Mouse (Mus musculus): ENCODE measurements at regions not wholly inside any gene's neighbourhood (a gene's known extent, or its start where the extent isn't known, plus 50 kb on each side); places are given as distances from the start of the nearest gene placed in this dataset.

DNA sequence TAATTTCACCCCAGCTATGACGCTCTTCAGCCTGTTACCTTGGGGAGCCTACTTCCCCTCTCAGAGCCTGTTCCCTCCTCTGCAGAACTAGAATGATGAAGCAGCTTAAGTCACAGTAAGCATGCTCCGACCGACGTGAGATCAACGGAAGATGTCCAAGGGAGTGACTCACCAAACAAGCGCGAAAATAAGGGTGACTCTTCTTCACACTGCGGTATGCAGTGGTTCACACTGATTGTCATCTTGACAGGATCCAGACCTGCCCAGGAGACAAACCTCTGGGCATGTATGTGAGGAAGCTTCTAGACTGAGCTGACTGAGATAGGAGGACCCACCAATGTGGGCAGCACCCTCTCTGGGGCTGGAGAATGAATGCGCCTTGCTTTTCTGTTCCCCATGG, 116.3 kb upstream of the Tpm1 start:
- Histone ChIP-seq H3K9me3 (peaks cover 39% of the 10 kb centered on the region), H3K4me1 (no peaks in the 10 kb centered on the region), H3K36me3 (replicated peaks; ENCODE audit: low read length) (no peaks in the 10 kb centered on the region), H3K27me3 (replicated peaks) (peaks cover 9% of the 10 kb centered on the region), H3K4me3 (replicated peaks) (no peak overlapping the region)
- TF ChIP-seq FLI1 (IDR thresholded peaks at IDR 0.05; ENCODE audit: low read length) (no peak), GATA1 (IDR thresholded peaks at IDR 0.05; ENCODE audit: borderline replicate concordance, low read length) (no peak)

DNA sequence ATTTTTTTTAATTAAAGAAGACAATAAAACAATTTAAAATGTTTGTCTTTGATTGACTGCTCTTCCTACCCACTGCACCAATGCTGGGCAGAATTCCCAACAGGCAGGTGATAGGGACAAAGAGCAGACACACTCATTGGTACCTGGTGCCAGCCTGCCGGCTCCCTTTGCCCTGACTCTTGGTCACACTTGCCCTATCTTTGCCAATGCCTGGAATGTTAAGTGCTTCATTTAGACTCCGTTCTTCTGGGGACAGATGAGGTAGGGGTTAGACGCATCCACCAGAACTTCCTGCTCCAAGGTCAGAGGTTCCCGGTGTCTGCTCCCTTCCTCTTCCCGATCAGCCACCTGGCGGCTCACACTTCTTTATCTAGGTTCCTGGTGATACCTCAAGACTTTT, 114.5 kb upstream of the Tpm1 start:
- no peaks in the 10 kb centered on the region for H3K36me3 ChIP-seq (replicated peaks; ENCODE audit: low read length)
- no peak overlapping the region for H3K4me3 ChIP-seq (replicated peaks)
- H3K27me3 ChIP-seq (replicated peaks) = peaks cover 10% of the 10 kb centered on the region
- H3K4me1 ChIP-seq = no peaks in the 10 kb centered on the region
- TF ChIP-seq GATA1 (IDR thresholded peaks at IDR 0.05; ENCODE audit: borderline replicate concordance, low read length) = no peak
- TF ChIP-seq FLI1 (IDR thresholded peaks at IDR 0.05; ENCODE audit: low read length) = no peak
- peaks cover 34% of the 10 kb centered on the region for H3K9me3 ChIP-seq

DNA sequence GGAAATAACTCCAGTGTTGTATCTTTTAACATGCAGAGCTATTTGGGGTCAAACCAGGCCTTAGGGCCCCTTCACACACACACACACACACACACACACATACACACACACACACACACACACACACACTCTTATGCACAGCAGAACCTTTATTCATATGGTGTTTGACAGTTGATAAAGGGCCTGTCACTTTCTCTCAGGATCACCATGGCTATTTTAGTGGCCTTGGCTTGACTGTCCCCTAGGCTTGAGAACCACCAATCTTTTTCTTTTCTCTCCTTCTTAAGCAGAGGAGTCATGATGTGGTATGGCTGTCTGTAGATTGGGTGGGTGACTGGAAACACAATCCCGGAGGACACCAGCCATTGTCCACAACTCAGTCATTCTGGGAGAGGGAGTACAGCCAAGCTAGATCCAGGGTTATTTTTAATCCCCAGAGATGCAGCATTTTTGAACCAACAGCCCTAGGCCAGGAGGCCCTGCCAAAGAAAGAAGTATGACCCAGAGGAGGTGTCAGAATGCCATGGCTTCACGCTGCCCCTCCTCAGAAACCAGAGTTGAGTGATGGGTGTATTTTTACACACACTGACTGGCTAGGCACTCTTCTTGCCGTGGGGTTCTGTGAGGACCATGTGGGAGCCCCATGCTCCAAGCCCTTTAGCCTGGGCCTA, 111.7 kb upstream of the Tpm1 start:
- H3K9me3 ChIP-seq = peaks cover 29% of the 10 kb centered on the region
- H3K4me3 ChIP-seq (replicated peaks) = no peak overlapping the region
- peaks cover 9% of the 10 kb centered on the region for H3K4me1 ChIP-seq
- no peak for TF ChIP-seq FLI1 (IDR thresholded peaks at IDR 0.05; ENCODE audit: low read length)
- TF ChIP-seq GATA1 (IDR thresholded peaks at IDR 0.05; ENCODE audit: borderline replicate concordance, low read length) = no peak
- H3K36me3 ChIP-seq (replicated peaks; ENCODE audit: low read length) = no peaks in the 10 kb centered on the region
- peaks cover 11% of the 10 kb centered on the region for H3K27me3 ChIP-seq (replicated peaks)

DNA sequence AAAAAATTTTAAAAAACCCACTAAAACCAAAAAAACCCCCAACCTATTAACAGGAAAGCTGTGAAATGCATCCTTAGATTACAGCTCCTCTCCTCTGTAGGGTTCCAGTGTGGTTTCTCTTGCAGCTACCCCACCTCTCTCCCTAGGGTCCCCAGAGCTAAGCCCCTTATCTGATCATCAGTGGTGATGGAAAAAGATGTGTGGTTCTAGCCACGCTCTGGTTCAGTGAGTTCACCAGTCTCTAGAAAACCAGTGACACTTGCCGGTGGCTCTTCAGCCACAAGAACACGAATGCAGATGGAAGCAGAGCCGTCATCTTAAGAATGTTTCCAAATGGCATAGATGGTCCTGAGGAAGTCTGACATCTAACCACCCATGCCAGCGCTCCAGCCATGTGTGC, 111.1 kb upstream of the Tpm1 start:
- TF ChIP-seq GATA1 (IDR thresholded peaks at IDR 0.05; ENCODE audit: borderline replicate concordance, low read length) (no peak), FLI1 (IDR thresholded peaks at IDR 0.05; ENCODE audit: low read length) (no peak)
- Histone ChIP-seq H3K9me3 (peaks cover 25% of the 10 kb centered on the region), H3K27me3 (replicated peaks) (peaks cover 8% of the 10 kb centered on the region), H3K4me3 (replicated peaks) (no peak overlapping the region), H3K36me3 (replicated peaks; ENCODE audit: low read length) (no peaks in the 10 kb centered on the region), H3K4me1 (peaks cover 9% of the 10 kb centered on the region)

DNA sequence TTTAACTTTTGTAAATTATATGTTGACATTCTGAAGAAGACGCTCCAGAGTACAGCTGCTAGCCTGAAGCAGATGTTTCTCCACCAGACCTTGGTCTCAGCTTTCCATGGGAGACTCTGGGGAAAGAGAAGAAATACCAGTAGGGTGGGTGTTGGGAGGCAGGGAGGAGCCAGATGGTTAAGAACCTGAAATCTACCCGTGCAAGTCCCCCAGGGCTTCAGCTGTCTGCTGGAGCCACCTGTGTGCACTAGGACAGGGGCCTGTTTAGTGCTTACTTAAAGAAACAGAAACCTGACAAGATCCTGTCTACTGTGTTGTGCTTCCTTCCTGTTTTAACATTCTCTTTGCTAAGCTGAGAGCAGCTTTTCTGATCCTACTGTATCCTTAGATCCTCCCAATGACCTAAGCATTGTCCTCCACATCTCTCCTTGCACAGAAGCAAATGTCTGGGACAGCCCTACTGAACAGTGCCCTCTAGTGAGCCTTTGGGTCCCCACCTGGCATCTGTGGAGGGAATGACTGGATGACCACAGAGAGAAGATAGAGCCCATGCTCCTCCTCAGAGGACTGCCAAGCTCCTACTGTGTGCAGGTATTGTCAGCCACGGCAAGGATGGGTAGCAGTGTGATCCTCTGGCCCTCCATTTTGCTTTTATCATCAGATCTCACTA, 107.5 kb upstream of the Tpm1 start:
- H3K4me1 ChIP-seq = peaks cover 39% of the 10 kb centered on the region

GRCm38 (mm10) chr9:67154062-67154461, 104.9 kb upstream of the Tpm1 start:
- Histone ChIP-seq H3K4me1 (peaks cover 40% of the 10 kb centered on the region), H3K9me3 (0 out of 2 replicates have a peak, but pooled peaks cover under 1% of the 10 kb centered on the region), H3K36me3 (replicated peaks; ENCODE audit: low read length) (no peaks in the 10 kb centered on the region), H3K4me3 (replicated peaks) (no peak overlapping the region), H3K27me3 (replicated peaks) (peaks cover 12% of the 10 kb centered on the region)
- TF ChIP-seq FLI1 (IDR thresholded peaks at IDR 0.05; ENCODE audit: low read length) (no peak), GATA1 (IDR thresholded peaks at IDR 0.05; ENCODE audit: borderline replicate concordance, low read length) (no peak)

More for the DNA sequence above, 107.5 kb upstream of the Tpm1 start:
- Histone ChIP-seq H3K27me3 (replicated peaks) (peaks cover 17% of the 10 kb centered on the region), H3K4me3 (replicated peaks) (peak overlapping the region; percentile 40), H3K9me3 (peaks cover 19% of the 10 kb centered on the region), H3K36me3 (replicated peaks; ENCODE audit: low read length) (no peaks in the 10 kb centered on the region)
- TF ChIP-seq FLI1 (IDR thresholded peaks at IDR 0.05; ENCODE audit: low read length) = no peak

- TF ChIP-seq FLI1 (IDR thresholded peaks at IDR 0.05; ENCODE audit: low read length) (no peak), GATA1 (IDR thresholded peaks at IDR 0.05; ENCODE audit: borderline replicate concordance, low read length) (no peak)
- Histone ChIP-seq H3K4me3 (replicated peaks) (no peak overlapping the region), H3K36me3 (replicated peaks; ENCODE audit: low read length) (no peaks in the 10 kb centered on the region), H3K27me3 (replicated peaks) (peaks cover 11% of the 10 kb centered on the region), H3K4me1 (peaks cover 40% of the 10 kb centered on the region), H3K9me3 (no peaks in the 10 kb centered on the region)
These were observed 104.1 kb upstream of the Tpm1 start for GRCm38 (mm10) chr9:67153333-67153732.

GRCm38 (mm10) chr9:67147656-67148055, 98.5 kb upstream of the Tpm1 start:
- Histone ChIP-seq H3K4me1 (peaks cover 10% of the 10 kb centered on the region), H3K36me3 (replicated peaks; ENCODE audit: low read length) (no peaks in the 10 kb centered on the region), H3K27me3 (replicated peaks) (peaks cover 22% of the 10 kb centered on the region), H3K4me3 (replicated peaks) (no peak overlapping the region), H3K9me3 (no peaks in the 10 kb centered on the region)
- TF ChIP-seq FLI1 (IDR thresholded peaks at IDR 0.05; ENCODE audit: low read length) (no peak), GATA1 (IDR thresholded peaks at IDR 0.05; ENCODE audit: borderline replicate concordance, low read length) (no peak)

- H3K36me3 ChIP-seq (replicated peaks; ENCODE audit: low read length) = no peaks in the 10 kb centered on the region
- H3K27me3 ChIP-seq (replicated peaks) = peaks cover 22% of the 10 kb centered on the region
- no peak overlapping the region for H3K4me3 ChIP-seq (replicated peaks)
- TF ChIP-seq GATA1 (IDR thresholded peaks at IDR 0.05; ENCODE audit: borderline replicate concordance, low read length) (no peak), FLI1 (IDR thresholded peaks at IDR 0.05; ENCODE audit: low read length) (no peak)
- no peaks in the 10 kb centered on the region for H3K9me3 ChIP-seq
- peaks cover 4% of the 10 kb centered on the region for H3K4me1 ChIP-seq
These were observed 96.2 kb upstream of the Tpm1 start for GRCm38 (mm10) chr9:67145392-67145791.

DNA sequence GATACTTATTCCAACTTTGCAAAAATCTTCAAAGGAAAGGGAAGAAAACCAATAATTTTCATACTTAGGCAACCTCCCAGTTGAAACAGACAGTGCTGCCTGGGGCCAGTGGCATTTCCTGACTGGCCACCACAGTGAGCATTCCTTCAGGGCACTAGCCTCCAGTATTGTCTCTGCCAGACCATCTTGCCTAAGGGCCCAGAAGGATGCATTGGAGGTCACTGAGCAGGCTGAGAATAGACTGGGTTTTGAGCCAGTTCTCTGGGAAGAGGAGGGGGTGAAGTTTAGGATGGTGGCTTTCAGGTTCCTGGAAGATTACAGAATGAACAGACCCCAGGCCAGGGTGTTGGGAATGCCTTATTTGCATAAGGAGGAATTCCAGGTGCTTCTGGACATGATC, 95.3 kb upstream of the Tpm1 start:
- H3K4me3 ChIP-seq (replicated peaks) = no peak overlapping the region
- H3K4me1 ChIP-seq = peaks cover 8% of the 10 kb centered on the region
- H3K27me3 ChIP-seq (replicated peaks) = peaks cover 24% of the 10 kb centered on the region
- TF ChIP-seq FLI1 (IDR thresholded peaks at IDR 0.05; ENCODE audit: low read length) (no peak), GATA1 (IDR thresholded peaks at IDR 0.05; ENCODE audit: borderline replicate concordance, low read length) (no peak)
- H3K36me3 ChIP-seq (replicated peaks; ENCODE audit: low read length) = no peaks in the 10 kb centered on the region
- no peaks in the 10 kb centered on the region for H3K9me3 ChIP-seq

Measured in megakaryocyte, embryonic 14.5 days (primary cell).